Mouse (Mus musculus) embryonic facial prominence, embryonic 10.5 days (tissue): ENCODE measurements around the gene Pnpla2. TPM values are rescaled to one million over a fixed set of nuclear protein-coding genes. Genes with fewer than 3 reads are reported as not detected.
"Not testable (repeated sequence)": the region's sequence is repeated elsewhere in the genome, so short reads cannot be mapped to it uniquely, and the experiment has no call there.

Experiments used
- DNase-seq: peaks from one replicate; pipeline ENCODE4 v3.0.0-alpha.2; 2017; ENCODE audit warnings: low spot score
- H3K27ac ChIP-seq: fragments of 300-500 bp; sonication (generic); replicated peaks from 2 replicates; pipeline ENCODE4 v1.5.1; 2016; ENCODE audit warnings: mild to moderate bottlenecking
- H3K27me3 ChIP-seq: fragments of 300-500 bp; sonication (generic); replicated peaks from 2 replicates; pipeline ENCODE4 v1.6.1; 2016; ENCODE audit warnings: low read depth, mild to moderate bottlenecking; ENCODE audit not compliant: poor library complexity, severe bottlenecking
- H3K36me3 ChIP-seq: fragments of 300-500 bp; sonication (generic); replicated peaks from 2 replicates; pipeline ENCODE4 v1.6.1; 2016; ENCODE audit warnings: mild to moderate bottlenecking, moderate library complexity
- H3K4me1 ChIP-seq: fragments of 300-500 bp; sonication (generic); 2 replicates; pipeline ENCODE4 v1.6.1; 2016
- H3K4me3 ChIP-seq: fragments of 300-500 bp; sonication (generic); 2 replicates; pipeline ENCODE4 v1.5.1; 2016; ENCODE audit warnings: mild to moderate bottlenecking, moderate library complexity
- H3K9me3 ChIP-seq: fragments of 300-500 bp; sonication (generic); 2 replicates; pipeline ENCODE4 v1.6.1; 2016; ENCODE audit warnings: mild to moderate bottlenecking
- WGBS: fragments of 180-500 bp; shearing (Covaris S2); methylation state at CpG from one replicate; pipeline ENCODE4 v1.1.7; 2016; 5-methylcytosine and 5-hydroxymethylcytosine counted together
- polyA plus RNA-seq: library from polyadenylated mRNA; unstranded; fragments of >200 nt; fragmentation: Nextera tagmentation; extraction: Ambion mirVana; gene quantifications from 2 replicates; pipeline ENCODE4 v1.2.1, GENCODE M21; 2016

Gene Pnpla2
- polyA plus RNA-seq: 13.2 and 14.3 TPM in 2 replicates

GRCm38 (mm10) chr7:141454967-141455551 lies at the start of gene Pnpla2:
Pnpla2 (plus strand) TSS chr7:141455198.
- under 1% methylated on average over 45 of the region's 45 CpGs for WGBS
- Histone ChIP-seq H3K4me1 (peaks cover 25% of the 10 kb centered on the region), H3K4me3 (peak within 1 kb of the TSS; percentile 78), H3K9me3 (no peaks in the 10 kb centered on the region), H3K27ac (peak within 1 kb of the TSS; percentile 78), H3K27me3 (peaks cover 39% of the 10 kb centered on the region), H3K36me3 (peaks cover 43% of the 10 kb centered on the region)
- peak; percentile 95 for DNase-seq

- peaks cover 8% of the 10 kb centered on the region for H3K4me1 ChIP-seq
- peaks cover 79% of the 10 kb centered on the region for H3K36me3 ChIP-seq
- WGBS: 80% methylated on average over 4 of the region's 4 CpGs
- H3K27ac ChIP-seq: no peak overlapping the region
- no peaks in the 10 kb centered on the region for H3K9me3 ChIP-seq
- H3K27me3 ChIP-seq: no peaks in the 10 kb centered on the region
- no peak overlapping the region for H3K4me3 ChIP-seq
- DNase-seq: no peak
Measured at GRCm38 (mm10) chr7:141405466-141405865, 49.5 kb upstream of the Pnpla2 start.

- not testable (repeated sequence) for H3K4me3 ChIP-seq, H3K9me3 ChIP-seq, H3K27ac ChIP-seq, DNase-seq, H3K4me1 ChIP-seq, H3K27me3 ChIP-seq
- WGBS: 96% methylated on average over 7 of the region's 7 CpGs
- H3K36me3 ChIP-seq: peaks cover 66% of the 10 kb centered on the region
Measured at GRCm38 (mm10) chr7:141407670-141408069, 47.3 kb upstream of the Pnpla2 start.

DNA sequence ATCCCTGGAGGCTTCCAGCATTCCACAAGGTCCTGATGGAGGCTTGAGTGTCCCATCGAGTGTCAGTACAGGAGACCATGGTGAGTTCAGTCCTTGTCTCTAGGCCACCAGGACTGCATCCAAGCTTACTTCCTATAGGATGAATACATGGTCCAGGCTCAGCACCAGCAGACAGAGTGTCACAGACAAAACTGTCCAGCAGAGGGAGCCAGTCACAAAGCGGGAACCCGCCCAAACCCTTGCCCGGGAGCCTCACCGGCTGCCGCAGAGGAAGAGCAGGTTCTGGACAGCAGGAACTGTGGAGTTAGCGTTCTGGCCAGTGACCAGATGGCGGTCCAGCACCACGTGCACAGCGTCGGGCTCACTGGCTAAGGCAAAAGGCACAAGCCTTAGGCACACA lies 46.2 kb upstream of the Pnpla2 start:
- peaks cover 55% of the 10 kb centered on the region for H3K36me3 ChIP-seq
- 16% methylated on average over 11 of the region's 11 CpGs for WGBS
- peak; percentile 88 for DNase-seq
- peak overlapping the region; percentile 30; the same call in 1 of the 2 replicates for H3K4me3 ChIP-seq
- H3K27ac ChIP-seq: peak overlapping the region; percentile 63
- H3K4me1 ChIP-seq: peaks cover 15% of the 10 kb centered on the region
- H3K9me3 ChIP-seq: no peaks in the 10 kb centered on the region
- H3K27me3 ChIP-seq: no peaks in the 10 kb centered on the region

DNA sequence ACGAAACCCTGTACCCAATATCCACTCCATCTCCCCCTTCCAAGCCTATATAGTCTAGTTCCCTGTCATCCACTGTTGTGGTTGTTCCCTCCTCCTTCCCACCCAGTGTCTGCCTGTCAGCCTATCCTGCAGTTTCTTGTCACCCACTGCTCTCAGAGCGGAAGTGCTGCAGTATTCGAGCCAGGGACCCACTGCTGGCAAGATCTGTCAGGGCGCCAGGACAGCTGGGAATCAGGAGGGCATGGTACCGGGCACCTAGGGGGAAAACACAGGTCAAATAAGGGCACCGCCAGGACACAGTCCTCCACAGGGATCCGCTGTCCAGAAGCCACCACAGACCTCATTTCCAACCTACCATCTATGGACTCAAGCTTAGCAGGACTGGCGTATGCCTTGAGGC lies 44.4 kb upstream of the Pnpla2 start:
- Histone ChIP-seq H3K9me3 (no peaks in the 10 kb centered on the region), H3K4me1 (peaks cover 23% of the 10 kb centered on the region), H3K4me3 (no peak overlapping the region), H3K27me3 (no peaks in the 10 kb centered on the region), H3K36me3 (peaks cover 42% of the 10 kb centered on the region), H3K27ac (no peak overlapping the region)
- no peak for DNase-seq
- 94% methylated on average over 8 of the region's 8 CpGs for WGBS

DNA sequence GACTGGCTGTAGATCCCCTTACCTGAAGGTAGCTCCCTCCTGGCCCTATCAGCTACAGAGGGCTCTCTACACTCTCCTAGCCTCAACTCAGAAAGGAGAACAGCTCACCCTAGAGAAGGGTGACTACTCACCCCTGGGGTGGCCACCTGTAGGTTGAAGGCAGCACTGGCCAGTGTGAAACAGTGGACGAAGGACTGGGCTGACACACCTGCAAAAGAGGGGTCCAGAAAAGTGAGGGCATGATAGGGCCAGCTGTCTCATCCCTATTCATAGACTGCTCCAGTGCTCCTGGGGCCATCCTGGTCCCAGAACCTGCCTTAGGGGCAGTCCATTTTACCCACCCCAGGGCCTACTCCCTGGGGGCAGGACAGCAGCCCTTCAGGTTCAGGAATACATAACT lies 43.3 kb upstream of the Pnpla2 start:
- Histone ChIP-seq H3K27me3 (no peaks in the 10 kb centered on the region), H3K27ac (no peak overlapping the region), H3K9me3 (no peaks in the 10 kb centered on the region), H3K4me3 (0 out of 2 replicates have a peak overlapping the region, but pooled peaks have one; percentile 8), H3K4me1 (peaks cover 23% of the 10 kb centered on the region), H3K36me3 (peaks cover 42% of the 10 kb centered on the region)
- DNase-seq: no peak
- WGBS: 88% methylated on average over 1 of the region's 1 CpGs

- H3K4me3 ChIP-seq: peak overlapping the region; percentile 72
- peaks cover 31% of the 10 kb centered on the region for H3K36me3 ChIP-seq
- H3K27ac ChIP-seq: peak overlapping the region; percentile 90
- H3K4me1 ChIP-seq: peaks cover 23% of the 10 kb centered on the region
- 3% methylated on average over 16 of the region's 16 CpGs for WGBS
- no peaks in the 10 kb centered on the region for H3K9me3 ChIP-seq
- peak; percentile 36 for DNase-seq
- no peaks in the 10 kb centered on the region for H3K27me3 ChIP-seq
Measured at GRCm38 (mm10) chr7:141413331-141413730, 41.7 kb upstream of the Pnpla2 start.

DNA sequence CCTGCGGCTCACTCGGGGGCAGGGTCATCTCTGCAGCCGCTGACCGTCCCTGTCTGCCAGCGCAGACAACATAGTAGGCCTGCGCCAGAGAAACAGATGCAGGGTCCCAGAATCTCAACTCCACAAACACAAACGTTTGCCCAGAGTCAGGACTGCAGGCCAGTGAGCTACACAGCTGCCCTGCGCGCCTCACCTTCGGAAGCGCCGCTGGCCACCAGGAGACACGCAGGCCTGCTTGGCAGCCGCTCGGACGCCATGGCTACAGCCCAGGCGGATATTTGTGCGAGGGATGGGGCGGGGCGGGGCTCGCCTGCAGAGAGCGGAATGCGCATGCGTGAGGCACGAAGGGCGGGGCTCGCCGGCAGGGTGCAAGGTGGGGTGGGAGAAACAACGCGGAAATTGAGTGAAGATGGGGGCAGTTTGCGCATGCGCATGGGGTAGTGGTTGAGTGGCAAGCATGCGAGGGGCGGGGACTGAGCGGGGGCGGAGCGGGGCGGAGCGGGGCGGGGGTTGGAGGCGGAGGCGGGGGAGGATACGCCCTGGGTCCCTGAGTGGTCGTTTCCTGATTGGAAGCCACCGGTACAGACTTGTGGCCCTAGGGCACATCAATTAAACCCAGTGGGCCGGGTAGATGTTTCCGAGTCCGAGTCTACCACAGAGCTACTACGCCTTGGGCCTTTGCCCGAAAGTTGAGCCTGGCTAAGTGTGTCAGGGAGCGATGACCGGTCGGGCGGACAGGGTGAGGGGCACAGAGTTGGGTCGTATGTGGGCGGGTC lies 41.0 kb upstream of the Pnpla2 start, which contains the start of gene Gatd1:
Gene Gatd1, minus strand, starts transcription at position 328 of the 776 bp plus-strand sequence.
- Histone ChIP-seq H3K36me3 (peaks cover 24% of the 10 kb centered on the region), H3K9me3 (no peaks in the 10 kb centered on the region), H3K27ac (peak within 1 kb of the TSS; percentile 90), H3K4me3 (peak within 1 kb of the TSS; percentile 72), H3K4me1 (peaks cover 22% of the 10 kb centered on the region), H3K27me3 (no peaks in the 10 kb centered on the region)
- peak; percentile 100 for DNase-seq
- under 1% methylated on average over 56 of the region's 56 CpGs for WGBS

GRCm38 (mm10) chr7:141416144-141416841 lies 38.7 kb upstream of the Pnpla2 start:
- no peaks in the 10 kb centered on the region for H3K27me3 ChIP-seq
- DNase-seq: no peak
- 77% methylated on average over 6 of the region's 6 CpGs for WGBS
- no peak overlapping the region for H3K27ac ChIP-seq
- no peak overlapping the region for H3K4me3 ChIP-seq
- H3K9me3 ChIP-seq: no peaks in the 10 kb centered on the region
- H3K36me3 ChIP-seq: peaks cover 1% of the 10 kb centered on the region; the same call in 1 of the 2 replicates
- peaks cover 16% of the 10 kb centered on the region for H3K4me1 ChIP-seq

GRCm38 (mm10) chr7:141417731-141418681 lies 37.0 kb upstream of the Pnpla2 start:
- no peak for DNase-seq
- no peak overlapping the region for H3K4me3 ChIP-seq
- H3K4me1 ChIP-seq: peaks cover 13% of the 10 kb centered on the region
- H3K9me3 ChIP-seq: no peaks in the 10 kb centered on the region
- no peak overlapping the region for H3K27ac ChIP-seq
- H3K27me3 ChIP-seq: no peaks in the 10 kb centered on the region
- WGBS: 71% methylated on average over 8 of the region's 8 CpGs
- no peaks in the 10 kb centered on the region for H3K36me3 ChIP-seq

DNA sequence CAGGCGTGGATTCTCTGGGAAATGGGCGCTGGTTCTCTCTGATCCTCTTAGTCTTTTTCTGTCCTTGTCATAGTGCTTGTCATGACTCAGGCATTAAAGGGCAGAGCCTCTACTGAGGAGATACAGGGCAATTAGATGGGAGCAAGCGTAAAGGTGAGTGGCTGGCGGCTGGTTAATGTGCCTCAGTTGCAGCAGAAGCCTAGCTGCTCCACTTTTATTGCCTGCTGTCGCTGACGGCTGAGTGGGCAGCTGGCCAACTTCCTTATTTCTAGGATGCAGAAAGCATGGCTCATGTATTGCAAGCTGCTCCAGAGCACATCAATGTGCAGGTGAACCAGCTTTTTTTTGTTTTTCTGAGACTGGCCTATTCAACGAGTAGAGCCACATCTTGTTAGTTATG lies 36.0 kb upstream of the Pnpla2 start:
- peaks cover 8% of the 10 kb centered on the region for H3K4me1 ChIP-seq
- H3K27ac ChIP-seq: no peak overlapping the region
- H3K4me3 ChIP-seq: no peak overlapping the region
- H3K36me3 ChIP-seq: no peaks in the 10 kb centered on the region
- WGBS: 82% methylated on average over 7 of the region's 7 CpGs
- DNase-seq: no peak
- H3K27me3 ChIP-seq: no peaks in the 10 kb centered on the region
- H3K9me3 ChIP-seq: no peaks in the 10 kb centered on the region
